Mouse (Mus musculus) hindbrain, embryonic 10.5 days (tissue): ENCODE results near the gene Cenpo. TPM values are rescaled to one million over a fixed set of nuclear protein-coding genes. Genes with fewer than 3 reads are reported as not detected.

ENCODE experiments used
- DNase-seq: peaks from one replicate; pipeline ENCODE4 v3.0.0-alpha.2; 2017; ENCODE audit warnings: low spot score
- H3K27ac ChIP-seq: fragments of 300-500 bp; sonication (generic); 2 replicates; pipeline ENCODE4 v1.5.1; 2016; ENCODE audit warnings: mild to moderate bottlenecking, moderate library complexity
- H3K27me3 ChIP-seq: fragments of 300-500 bp; sonication (generic); 2 replicates; pipeline ENCODE4 v1.6.1; 2016; ENCODE audit warnings: mild to moderate bottlenecking; ENCODE audit not compliant: poor library complexity, insufficient read depth, severe bottlenecking
- H3K36me3 ChIP-seq: fragments of 300-500 bp; sonication (generic); 2 replicates; pipeline ENCODE4 v1.6.1; 2016; ENCODE audit warnings: mild to moderate bottlenecking, moderate library complexity
- H3K4me1 ChIP-seq: fragments of 300-500 bp; sonication (generic); replicated peaks from 2 replicates; pipeline ENCODE4 v1.6.1; 2016; ENCODE audit warnings: mild to moderate bottlenecking
- H3K4me3 ChIP-seq: fragments of 300-500 bp; sonication (generic); 2 replicates; pipeline ENCODE4 v1.5.1; 2016; ENCODE audit warnings: mild to moderate bottlenecking, moderate library complexity
- H3K9me3 ChIP-seq: fragments of 300-500 bp; sonication (generic); 2 replicates; pipeline ENCODE4 v1.6.1; 2016; ENCODE audit warnings: mild to moderate bottlenecking, moderate library complexity
- WGBS: fragments of 180-500 bp; shearing (Covaris S2); methylation state at CpG from one replicate; pipeline ENCODE4 v1.1.7; 2016; 5-methylcytosine and 5-hydroxymethylcytosine counted together
- polyA plus RNA-seq: library from polyadenylated mRNA; unstranded; fragments of >200 nt; fragmentation: Nextera tagmentation; extraction: Ambion mirVana; gene quantifications from 2 replicates; pipeline ENCODE4 v1.2.1, GENCODE M21; 2016

Gene Cenpo
- polyA plus RNA-seq, 1 experiment from 2014 or later = 19.6 TPM

DNA sequence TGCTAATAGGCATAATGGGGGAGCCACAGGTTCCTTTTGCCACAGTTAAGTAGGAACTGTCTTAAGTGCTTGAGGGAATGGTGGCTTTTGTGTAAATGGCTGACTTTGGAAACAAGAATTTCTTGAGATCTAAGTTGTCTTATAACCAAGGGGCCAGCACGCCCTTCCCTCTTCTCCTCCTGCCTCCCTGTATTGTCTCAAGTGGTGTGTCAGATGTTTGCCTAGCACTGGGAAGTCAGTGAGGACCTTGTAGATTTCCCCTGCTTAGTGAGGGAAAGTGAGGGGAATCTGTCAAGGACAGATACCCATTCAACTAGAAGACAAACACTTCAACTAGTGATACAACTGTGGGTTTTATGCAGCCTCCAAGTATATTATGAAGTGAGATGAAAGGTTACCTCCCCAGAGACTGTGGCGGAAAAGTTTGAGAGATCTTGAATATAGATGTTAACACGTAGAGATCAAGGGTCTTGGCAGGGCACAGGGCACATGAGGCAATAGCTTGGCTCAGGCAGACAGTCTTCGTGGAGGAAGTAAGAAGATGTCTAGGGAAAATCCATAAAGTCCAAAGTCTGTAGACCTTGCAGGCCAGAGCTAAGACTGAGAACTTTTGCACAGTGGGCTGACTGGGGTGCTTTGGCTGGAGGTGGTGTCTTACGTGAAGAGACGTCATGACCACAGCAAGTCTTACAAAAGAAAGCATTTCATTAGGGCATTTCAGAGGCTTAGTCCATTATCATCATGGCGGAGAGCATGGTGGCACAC lies 75.0 kb downstream of the Cenpo start:
- Histone ChIP-seq H3K9me3 (no peaks in the 10 kb centered on the region), H3K4me3 (no peak overlapping the region), H3K27ac (no peak overlapping the region), H3K27me3 (no peaks in the 10 kb centered on the region), H3K4me1 (peaks cover 6% of the 10 kb centered on the region; the same call in 1 of the 2 replicates), H3K36me3 (no peaks in the 10 kb centered on the region)
- WGBS = 94% methylated on average over 7 of the region's 7 CpGs
- no peak for DNase-seq

DNA sequence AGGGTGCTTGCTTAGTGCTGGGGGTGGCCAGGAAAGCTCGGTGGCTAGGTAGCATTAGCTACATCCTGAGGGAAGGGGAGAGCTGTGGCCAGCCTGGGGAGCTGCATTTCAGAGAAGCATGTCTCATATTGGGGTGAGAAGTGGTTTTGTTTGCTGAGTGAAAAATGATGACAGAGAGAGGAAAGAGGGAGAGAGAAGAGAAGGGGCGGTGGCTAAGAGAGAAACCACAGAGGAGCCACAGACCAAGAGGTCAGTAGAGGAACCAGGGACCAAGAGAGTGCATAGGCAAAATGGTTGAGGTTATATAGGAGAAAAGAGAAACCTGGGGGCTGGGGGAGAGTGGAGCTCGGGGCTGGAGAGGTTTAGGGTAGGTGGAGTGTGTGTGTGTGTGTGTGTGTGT lies 75.9 kb downstream of the Cenpo start:
- Histone ChIP-seq H3K27me3 (no peaks in the 10 kb centered on the region), H3K4me3 (no peak overlapping the region), H3K36me3 (no peaks in the 10 kb centered on the region), H3K27ac (no peak overlapping the region), H3K4me1 (peaks cover 6% of the 10 kb centered on the region; the same call in 1 of the 2 replicates), H3K9me3 (no peaks in the 10 kb centered on the region)
- no peak for DNase-seq
- 89% methylated on average over 3 of the region's 3 CpGs for WGBS

DNA sequence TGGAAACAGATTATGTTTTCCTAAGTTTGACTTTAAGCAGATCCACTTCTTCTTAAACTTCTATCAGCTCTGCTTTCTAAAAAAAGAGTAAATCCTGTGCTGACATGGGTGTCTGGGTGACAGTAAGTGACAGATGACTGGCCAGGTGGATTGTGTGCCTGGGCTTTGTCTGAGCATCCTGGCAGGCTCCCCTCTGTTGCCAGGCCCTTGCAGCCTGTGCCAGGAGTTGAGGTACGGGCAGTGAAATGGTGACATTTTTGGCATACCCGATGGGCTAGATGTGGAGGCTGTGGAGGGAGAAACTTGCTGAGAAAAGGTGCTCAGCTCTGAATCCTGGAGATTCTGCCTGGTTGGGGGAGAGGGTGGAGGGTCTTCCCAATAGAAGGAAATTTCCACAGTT lies 76.6 kb downstream of the Cenpo start:
- WGBS = 90% methylated on average over 2 of the region's 2 CpGs
- H3K27me3 ChIP-seq = no peaks in the 10 kb centered on the region
- 0 out of 2 replicates have a peak, but pooled peaks cover 6% of the 10 kb centered on the region for H3K4me1 ChIP-seq
- no peaks in the 10 kb centered on the region for H3K36me3 ChIP-seq
- DNase-seq = no peak
- H3K9me3 ChIP-seq = no peaks in the 10 kb centered on the region
- H3K27ac ChIP-seq = no peak overlapping the region
- H3K4me3 ChIP-seq = no peak overlapping the region

DNA sequence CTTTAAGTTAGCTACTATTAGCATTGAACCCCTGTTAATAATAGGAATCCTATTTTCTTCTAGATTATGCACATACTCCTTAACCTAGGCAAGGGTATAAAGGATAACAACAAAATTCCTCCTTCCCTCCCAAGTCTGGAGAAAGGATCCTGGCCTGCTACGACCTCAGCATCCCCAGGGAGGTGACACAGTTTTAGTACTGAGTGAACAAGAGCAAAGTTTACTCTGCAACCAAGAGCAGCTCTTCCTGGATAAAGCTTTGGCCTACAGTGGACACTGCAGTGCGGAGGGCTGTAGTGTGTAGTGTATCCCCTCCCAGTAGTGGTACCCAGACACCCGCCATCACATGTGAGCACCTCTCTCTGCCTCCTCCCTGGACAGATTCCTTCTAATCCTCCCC lies 82.1 kb downstream of the Cenpo start:
- no peak overlapping the region for H3K27ac ChIP-seq
- H3K36me3 ChIP-seq = no peaks in the 10 kb centered on the region
- WGBS = 90% methylated on average over 3 of the region's 3 CpGs
- H3K4me3 ChIP-seq = no peak overlapping the region
- H3K4me1 ChIP-seq = no peaks in the 10 kb centered on the region
- H3K9me3 ChIP-seq = no peaks in the 10 kb centered on the region
- no peak for DNase-seq
- no peaks in the 10 kb centered on the region for H3K27me3 ChIP-seq

DNA sequence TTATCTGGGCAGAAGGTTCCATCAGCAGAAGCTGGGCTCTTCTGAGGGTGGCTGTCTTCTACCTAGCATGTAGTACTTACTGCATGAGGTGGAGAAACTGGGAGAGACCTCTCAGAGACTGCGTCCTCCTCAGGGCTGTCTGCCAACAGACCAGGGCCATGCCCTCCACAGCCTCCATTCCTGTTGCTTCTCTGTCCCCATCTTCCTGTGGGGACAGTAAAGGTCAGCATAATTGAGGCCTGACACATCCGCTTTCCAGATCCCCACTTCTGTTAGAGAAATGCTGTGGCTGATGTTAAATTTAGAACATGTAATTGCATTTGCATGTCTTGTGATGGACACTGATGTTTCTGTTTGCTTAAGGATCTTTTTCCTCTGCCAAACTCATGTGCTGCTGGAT lies 83.2 kb downstream of the Cenpo start:
- no peaks in the 10 kb centered on the region for H3K4me1 ChIP-seq
- no peaks in the 10 kb centered on the region for H3K36me3 ChIP-seq
- DNase-seq = no peak
- H3K27me3 ChIP-seq = no peaks in the 10 kb centered on the region
- no peak overlapping the region for H3K4me3 ChIP-seq
- no peak overlapping the region for H3K27ac ChIP-seq
- H3K9me3 ChIP-seq = no peaks in the 10 kb centered on the region
- 88% methylated on average over 2 of the region's 2 CpGs for WGBS

Other genes starting within 250 kb of the Cenpo start
- gene Efr3b, start 195.4 kb downstream of the Cenpo start, polyA plus RNA-seq = 10.6 and 16.5 TPM in 2 replicates
- gene Dnajc27, start 151.7 kb downstream of the Cenpo start, polyA plus RNA-seq = 10.5 and 10.8 TPM in 2 replicates
- 4.8 and 4.9 TPM in 2 replicates for gene Adcy3, start 101.2 kb downstream of the Cenpo start, polyA plus RNA-seq
- 6.6 and 7.1 TPM in 2 replicates for gene Ptrhd1, start 267 bp downstream of the Cenpo start, polyA plus RNA-seq
- 2.6 and 2.8 TPM in 2 replicates for gene Ncoa1, start 242.9 kb upstream of the Cenpo start, polyA plus RNA-seq